Mouse (Mus musculus) embryonic fibroblast, embryonic 13.5 days (primary cell): ENCODE measurements around the gene Olfr802.

Source experiments
- CTCF ChIP-seq: IDR thresholded peaks from 2 replicates; pipeline ENCODE4 v1.5.1; 2011; ENCODE audit warnings: mild to moderate bottlenecking, control low read depth, low read length, moderate library complexity, borderline replicate concordance; ENCODE audit not compliant: insufficient read depth
- POLR2A ChIP-seq: IDR thresholded peaks from 2 replicates; pipeline ENCODE4 v1.6.1; 2011; ENCODE audit warnings: low read depth, mild to moderate bottlenecking, control low read depth, low read length, moderate library complexity

DNA sequence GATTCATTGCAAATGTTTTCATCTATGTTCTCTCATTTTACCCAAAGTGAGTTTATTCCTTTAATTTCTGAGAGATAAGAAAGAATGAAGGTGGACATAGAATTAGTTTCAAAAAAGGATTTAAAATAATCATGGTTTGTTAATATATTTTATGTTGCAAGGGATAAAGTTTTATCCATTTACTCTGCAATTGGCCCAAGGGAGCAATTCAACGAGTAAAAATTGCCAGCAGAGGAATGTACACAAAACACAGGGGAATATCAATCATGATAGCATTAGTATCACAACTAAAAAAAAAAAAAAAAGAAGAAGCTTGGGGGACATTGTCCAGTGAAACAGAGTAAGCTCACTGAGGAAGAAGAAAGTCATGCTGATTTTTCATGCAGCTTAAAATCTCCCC lies at the start of gene Olfr802:
- TF ChIP-seq POLR2A (no peak), CTCF (no peak)
